In the genomic region with DNA sequence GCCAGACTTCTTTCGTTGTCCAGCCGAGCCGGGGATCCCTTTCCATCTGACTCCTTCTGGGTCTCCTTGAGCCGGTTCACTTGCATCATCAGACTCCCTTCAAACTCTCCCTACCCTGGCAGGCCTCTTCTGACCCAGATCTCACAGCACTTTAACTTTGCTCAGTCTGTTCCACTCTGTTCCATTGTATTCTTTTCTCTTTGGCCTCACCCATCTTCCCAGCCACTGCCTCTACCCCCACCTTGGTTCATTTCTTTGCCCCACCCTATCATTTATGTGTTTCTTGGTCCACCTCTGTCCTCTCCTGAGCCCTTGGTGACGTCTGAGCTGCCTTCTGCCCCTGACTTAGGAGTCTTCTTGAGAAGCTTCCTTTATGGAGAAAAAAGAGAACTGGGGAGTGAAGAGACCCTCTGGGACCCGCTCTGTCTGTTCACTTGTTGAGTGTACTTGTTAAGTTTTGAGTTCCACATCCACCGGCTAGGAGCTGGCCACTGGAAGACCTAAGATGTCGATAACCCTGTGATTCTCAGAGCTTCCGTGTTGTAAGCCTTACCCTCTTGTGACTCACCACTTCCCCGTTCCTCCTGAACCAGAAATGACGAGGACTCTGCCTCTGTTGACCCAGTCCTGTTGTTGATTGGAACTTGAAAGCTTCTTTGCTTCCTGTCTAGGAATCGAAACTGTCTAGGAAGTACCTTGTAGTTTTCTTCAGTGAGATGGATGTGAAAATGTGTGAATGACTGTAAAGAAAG, we compare ENCODE assay signal across 8 mouse cellular contexts. TPM values are rescaled to one million over a fixed set of nuclear protein-coding genes. Genes with fewer than 3 reads are reported as not detected.
DNase-seq lines count a peak whose midpoint lies in the region; ATAC-seq and TF ChIP-seq lines count a peak whose summit lies in the region.

No protein-coding gene starts in this region.

- H3K27ac ChIP-seq in intestine, postnatal 0 days (ENCODE audit: low read depth, low read length): peak overlapping the region; percentile 98
- peak overlapping the region; percentile 91 for H3K27ac ChIP-seq in lung, embryonic 16.5 days (ENCODE audit: low read length)

- H3K27me3 ChIP-seq in intestine, postnatal 0 days (replicated peaks; ENCODE audit: control insufficient read depth, insufficient read depth, low read length): no peaks in the 10 kb centered on the region
- no peaks in the 10 kb centered on the region for H3K27me3 ChIP-seq in lung, embryonic 16.5 days (ENCODE audit: control insufficient read depth, insufficient read depth, low read depth, low read length)

- TF ChIP-seq CTCF in intestine, postnatal 0 days (IDR thresholded peaks at IDR 0.05; ENCODE audit: low read depth): no peak

- peaks cover 9% of the 10 kb centered on the region; the same call in 1 of the 2 replicates for H3K36me3 ChIP-seq in intestine, postnatal 0 days (ENCODE audit: control insufficient read depth, insufficient read depth)
- peaks cover 6% of the 10 kb centered on the region; the same call in 1 of the 2 replicates for H3K36me3 ChIP-seq in lung, embryonic 16.5 days (ENCODE audit: control insufficient read depth, insufficient read depth, low read length)

- H3K4me3 ChIP-seq in intestine, postnatal 0 days (ENCODE audit: low read depth, low read length): peak overlapping the region; percentile 93
- peak overlapping the region; percentile 87 for H3K4me3 ChIP-seq in lung, embryonic 16.5 days (ENCODE audit: low read length)

- under 1% methylated on average over 12 of the region's 12 CpGs for WGBS in intestine, postnatal 0 days
- 1% methylated on average over 12 of the region's 12 CpGs for WGBS in lung, embryonic 16.5 days

- peak overlapping the region; percentile 75 for H3K4me2 ChIP-seq in intestine, postnatal 0 days (replicated peaks; ENCODE audit: low read depth)
- peak overlapping the region; percentile 82 for H3K4me2 ChIP-seq in lung, embryonic 16.5 days (ENCODE audit: low read depth, low read length)

- peak; percentile 67 for ATAC-seq in intestine, postnatal 0 days
- ATAC-seq in lung, embryonic 16.5 days (ENCODE audit: low read depth): peak; percentile 18

- H3K9ac ChIP-seq in intestine, postnatal 0 days (ENCODE audit: low read depth, low read length): peak overlapping the region; percentile 96
- H3K9ac ChIP-seq in lung, embryonic 16.5 days (ENCODE audit: low read length): peak overlapping the region; percentile 98

- peaks cover 8% of the 10 kb centered on the region; the same call in 1 of the 2 replicates for H3K4me1 ChIP-seq in intestine, postnatal 0 days (replicated peaks; ENCODE audit: control insufficient read depth, insufficient read depth, low read length)
- peaks cover 18% of the 10 kb centered on the region for H3K4me1 ChIP-seq in lung, embryonic 16.5 days (replicated peaks; ENCODE audit: control insufficient read depth, insufficient read depth, low read length)

- no peaks in the 10 kb centered on the region for H3K9me3 ChIP-seq in intestine, postnatal 0 days (ENCODE audit: control insufficient read depth)
- H3K9me3 ChIP-seq in lung, embryonic 16.5 days (ENCODE audit: control insufficient read depth, low read length): no peaks in the 10 kb centered on the region

- DNase-seq in adrenal gland, adult (ENCODE audit: inconsistent age in 2 of 2, low spot score in 1 of 2): peak; percentile 55 to 87
- no peak for DNase-seq in adrenal gland, postnatal 25 days
- peak; percentile 52 for DNase-seq in adrenal gland, postnatal 10 days
- DNase-seq in heart, adult 11 months: peak; percentile 97
- DNase-seq in retina, embryonic 14.5 days (ENCODE audit: low spot score): peak; percentile 44
- DNase-seq in frontal cortex, postnatal 14 days (ENCODE audit: low spot score in 2 of 2): no peak

RNA-seq across cellular contexts. Expression of gene Chmp4b, which starts 6.2 kb away (rescaled TPM):
- 221 and 247 TPM in 2 replicates for total RNA-seq in adrenal gland, postnatal 25 days (2021)
- total RNA-seq in adrenal gland, postnatal 10 days (2021): 100 to 1,000 TPM; 174 to 180 TPM
- polyA plus RNA-seq in intestine, postnatal 0 days (2015; fragmentation: Nextera tagmentation; extraction: Ambion mirVana): 60.8 and 62.4 TPM in 2 replicates
- 19.3 and 22.6 TPM in 2 replicates for polyA plus RNA-seq in lung, embryonic 16.5 days (2015; fragmentation: Nextera tagmentation; extraction: Ambion mirVana)

RNA-seq across cellular contexts. Expression of gene 4930519P11Rik, which starts 44.4 kb away (rescaled TPM):
- 1.2 TPM in 1 of 2 replicates, not detected in the other for total RNA-seq in adrenal gland, postnatal 25 days (2021)
- total RNA-seq in adrenal gland, postnatal 10 days (2021): not detected
- polyA plus RNA-seq in intestine, postnatal 0 days (2015; fragmentation: Nextera tagmentation; extraction: Ambion mirVana): 0.26 TPM in 1 of 2 replicates, not detected in the other
- polyA plus RNA-seq in lung, embryonic 16.5 days (2015; fragmentation: Nextera tagmentation; extraction: Ambion mirVana): 0.48 TPM in 1 of 2 replicates, not detected in the other

RNA-seq across cellular contexts. Expression of gene Zfp341, which starts 44.6 kb away (rescaled TPM):
- 3.3 and 3.6 TPM in 2 replicates for total RNA-seq in adrenal gland, postnatal 25 days (2021)
- total RNA-seq in adrenal gland, postnatal 10 days (2021): 1 to 10 TPM; 2.5 to 2.7 TPM
- 0.17 and 0.44 TPM in 2 replicates for polyA plus RNA-seq in intestine, postnatal 0 days (2015; fragmentation: Nextera tagmentation; extraction: Ambion mirVana)
- 0.88 and 1.0 TPM in 2 replicates for polyA plus RNA-seq in lung, embryonic 16.5 days (2015; fragmentation: Nextera tagmentation; extraction: Ambion mirVana)

RNA-seq across cellular contexts. Expression of gene Pxmp4, which starts 54.2 kb away (rescaled TPM):
- 32.7 and 34.3 TPM in 2 replicates for total RNA-seq in adrenal gland, postnatal 25 days (2021)
- 10 to 100 TPM; 45.5 to 53.0 TPM for total RNA-seq in adrenal gland, postnatal 10 days (2021)
- 62.5 and 66.6 TPM in 2 replicates for polyA plus RNA-seq in intestine, postnatal 0 days (2015; fragmentation: Nextera tagmentation; extraction: Ambion mirVana)
- polyA plus RNA-seq in lung, embryonic 16.5 days (2015; fragmentation: Nextera tagmentation; extraction: Ambion mirVana): 31.4 and 33.1 TPM in 2 replicates

Comparison
In these comparisons a context has a peak if more than half of its experiments do, and no peak if none do; other contexts are left out.
1. DNase-seq: peak in adrenal gland, adult (2 of 2), adrenal gland, postnatal 10 days (single experiment), heart, adult 11 months (single experiment) and retina, embryonic 14.5 days (single experiment); none in adrenal gland, postnatal 25 days (single experiment) and frontal cortex, postnatal 14 days (0 of 2).